14 mouse cellular contexts compared by ENCODE assay signal in genomic region chr7:27222538-27222937, GRCm38 (mm10).
"Had no signal": no experiment of that assay in that cellular context is flagged by ENCODE, and none has a peak within 500 bp of the region (broad histone marks: within the 10 kb centered on the region; RNA-seq: fewer than 3 reads in every experiment).

No protein-coding gene starts in this region.

- DNase-seq: kidney, adult 9 months; kidney, postnatal 4 days; lung, embryonic 14.5 days; lung, postnatal 10 days; lung, postnatal 4 days; midbrain, embryonic 14.5 days; right cerebral cortex, postnatal 14 days; thymus, postnatal 14 days had no signal

- ATAC-seq: intestine, embryonic 16.5 days had no signal

- H3K27me3 ChIP-seq: limb, embryonic 12.5 days; neural tube, embryonic 12.5 days had no signal

- H3K4me3 ChIP-seq: layer of hippocampus, adult 2 months; limb, embryonic 12.5 days; midbrain, embryonic 10.5 days; neural tube, embryonic 12.5 days had no signal

- H3K9me3 ChIP-seq: limb, embryonic 12.5 days; midbrain, embryonic 10.5 days; neural tube, embryonic 12.5 days had no signal

- H3K27ac ChIP-seq: kidney, postnatal 0 days; layer of hippocampus, adult 2 months; limb, embryonic 12.5 days; midbrain, embryonic 10.5 days; neural tube, embryonic 12.5 days had no signal

- H3K9ac ChIP-seq: limb, embryonic 12.5 days; lung, embryonic 14.5 days; neural tube, embryonic 12.5 days had no signal

- H3K4me2 ChIP-seq: limb, embryonic 12.5 days; lung, embryonic 14.5 days had no signal
